Mouse (Mus musculus) myocyte (in vitro differentiated cells): ENCODE data around the gene Epo. TPM values are rescaled to one million over a fixed set of nuclear protein-coding genes. Genes with fewer than 3 reads are reported as not detected.

Experiments used
- H3K27me3 ChIP-seq: one replicate; pipeline ENCODE4 v1.6.1; 2011; ENCODE audit not compliant: control insufficient read depth, insufficient read depth, insufficient read length
- H3K36me3 ChIP-seq: one replicate; pipeline ENCODE4 v1.6.1; 2011; ENCODE audit not compliant: control insufficient read depth, insufficient read depth
- H3K4me2 ChIP-seq: one replicate; pipeline ENCODE4 v1.6.1; 2011; ENCODE audit warnings: low read depth, control low read depth
- H3K4me3 ChIP-seq: one replicate; pipeline ENCODE4 v1.5.1; 2011; ENCODE audit warnings: mild to moderate bottlenecking, control low read depth, moderate library complexity
- H3K79me2 ChIP-seq: one replicate; pipeline ENCODE4 v1.6.1; 2011; ENCODE audit not compliant: control insufficient read depth, insufficient read depth
- H3ac ChIP-seq: one replicate; pipeline ENCODE4 v1.6.1; 2011; ENCODE audit not compliant: control insufficient read depth, insufficient read length
- CEBPB ChIP-seq: IDR thresholded peaks from 2 replicates; pipeline ENCODE4 v1.6.1; 2011; ENCODE audit warnings: mild to moderate bottlenecking, moderate library complexity; ENCODE audit not compliant: poor library complexity, insufficient read depth, severe bottlenecking
- E2F4 ChIP-seq: IDR thresholded peaks from one replicate; pipeline ENCODE4 v1.6.1; 2011; ENCODE audit warnings: mild to moderate bottlenecking, control low read depth, moderate library complexity; ENCODE audit not compliant: insufficient read depth
- MAX ChIP-seq: IDR thresholded peaks from one replicate; pipeline ENCODE4 v1.6.1; 2011; ENCODE audit warnings: low read depth, mild to moderate bottlenecking, control low read depth
- MYOD1 ChIP-seq, 3 experiments: IDR thresholded peaks; one replicate each; pipeline ENCODE4 v1.6.1; 2011; ENCODE audit warnings: control low read depth in 2 of 3, low read depth in 2 of 3, mild to moderate bottlenecking in 2 of 3, moderate library complexity in 1 of 3; ENCODE audit not compliant: insufficient read length in 2 of 3, control insufficient read depth in 1 of 3
- MYOG ChIP-seq, 3 experiments: IDR thresholded peaks; one replicate each; pipeline ENCODE4 v1.6.1; 2011; ENCODE audit warnings: control low read depth in 2 of 3, low read depth in 2 of 3, mild to moderate bottlenecking in 2 of 3; ENCODE audit not compliant: insufficient read length in 2 of 3, control insufficient read depth in 1 of 3, insufficient read depth in 1 of 3
- POLR2A ChIP-seq: IDR thresholded peaks from one replicate; pipeline ENCODE4 v1.6.1; 2011; ENCODE audit warnings: low read depth, mild to moderate bottlenecking, control low read depth, moderate library complexity; ENCODE audit not compliant: insufficient read length
- POLR2AphosphoS2 ChIP-seq: IDR thresholded peaks from one replicate; pipeline ENCODE4 v1.6.1; 2011; ENCODE audit warnings: low read depth, control low read depth; ENCODE audit not compliant: insufficient read length
- REST ChIP-seq: IDR thresholded peaks from one replicate; pipeline ENCODE4 v1.6.1; 2011; ENCODE audit warnings: mild to moderate bottlenecking, control low read depth, moderate library complexity; ENCODE audit not compliant: insufficient read depth, insufficient read length
- SRF ChIP-seq: IDR thresholded peaks from one replicate; pipeline ENCODE4 v1.6.1; 2011; ENCODE audit warnings: low read depth; ENCODE audit not compliant: control insufficient read depth, insufficient read length
- TCF12 ChIP-seq: IDR thresholded peaks from one replicate; pipeline ENCODE4 v1.6.1; 2011; ENCODE audit warnings: mild to moderate bottlenecking, control low read depth; ENCODE audit not compliant: poor library complexity, insufficient read depth, severe bottlenecking
- TCF3 ChIP-seq: IDR thresholded peaks from one replicate; pipeline ENCODE4 v1.6.1; 2011; ENCODE audit warnings: low read depth, control low read depth; ENCODE audit not compliant: insufficient read length
- USF1 ChIP-seq: IDR thresholded peaks from one replicate; pipeline ENCODE4 v1.6.1; 2011; ENCODE audit warnings: low read depth, mild to moderate bottlenecking, control low read depth, moderate library complexity
- polyA plus RNA-seq: library from polyadenylated mRNA; unstranded; fragments of >200 nt; fragmentation: generic; extraction: Trizol; gene quantifications from one replicate; pipeline ENCODE4 v1.2.1, GENCODE M21; 2012; ENCODE audit warnings: missing spikeins

Gene Epo
- polyA plus RNA-seq, 1 experiment = not detected

DNA sequence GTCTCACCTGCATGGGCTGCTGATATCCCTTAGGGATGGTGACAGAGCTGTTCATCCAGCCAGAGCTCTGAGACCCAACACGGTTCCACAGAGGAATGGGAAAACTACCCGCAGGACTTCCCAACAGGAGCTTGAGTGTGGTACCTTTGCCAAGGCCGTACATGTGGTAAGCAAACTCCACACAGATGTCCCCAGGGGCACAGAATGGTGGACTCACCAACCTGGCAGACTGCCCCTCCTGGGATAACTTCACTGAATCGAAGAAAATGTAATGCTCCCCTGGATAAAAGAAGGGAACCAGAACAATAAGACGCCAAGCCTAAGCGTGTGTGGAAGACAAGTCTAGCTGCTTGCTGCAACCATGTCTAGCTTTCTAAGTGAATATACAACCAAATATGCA lies 66.1 kb downstream of the Epo start:
- no peaks in the 10 kb centered on the region for H3K27me3 ChIP-seq
- no peaks in the 10 kb centered on the region for H3K36me3 ChIP-seq
- no peak overlapping the region for H3K4me3 ChIP-seq
- no peak overlapping the region for H3ac ChIP-seq
- no peaks in the 10 kb centered on the region for H3K79me2 ChIP-seq
- TF ChIP-seq E2F4 (no peak), REST (no peak), TCF12 (no peak), MAX (no peak), MYOG (IDR thresholded peaks at IDR 0.05; ENCODE audit: control insufficient read depth in 1 of 3, insufficient read depth in 1 of 3, insufficient read length in 2 of 3, low read depth in 2 of 3) (no peak)
- H3K4me2 ChIP-seq = no peak overlapping the region

DNA sequence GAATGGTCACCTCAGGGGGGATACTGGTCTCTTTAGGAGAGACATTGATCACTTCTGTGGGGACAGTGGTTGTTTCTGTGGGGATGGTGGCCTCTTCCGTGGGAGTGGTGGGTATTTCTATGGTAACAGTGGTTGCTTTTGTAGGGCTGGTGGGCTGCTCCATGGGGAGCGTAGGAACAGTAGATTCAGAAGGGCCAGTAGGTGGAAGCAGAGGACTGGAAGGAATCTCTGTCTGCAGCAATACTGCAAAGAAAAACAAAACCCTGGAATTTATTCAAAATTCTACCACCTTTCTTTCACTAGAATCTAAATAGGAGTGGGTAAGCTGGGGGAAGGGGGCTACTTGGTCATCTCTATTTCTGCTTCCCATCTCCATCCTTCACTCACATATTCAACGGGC lies 68.0 kb downstream of the Epo start:
- H3K36me3 ChIP-seq = no peaks in the 10 kb centered on the region
- H3K4me3 ChIP-seq = no peak overlapping the region
- H3K79me2 ChIP-seq = no peaks in the 10 kb centered on the region
- TF ChIP-seq USF1 (no peak), E2F4 (no peak), POLR2AphosphoS2 (no peak), SRF (no peak), CEBPB (no peak), MAX (no peak)
- no peaks in the 10 kb centered on the region for H3K27me3 ChIP-seq
- no peak overlapping the region for H3K4me2 ChIP-seq
- no peak overlapping the region for H3ac ChIP-seq

DNA sequence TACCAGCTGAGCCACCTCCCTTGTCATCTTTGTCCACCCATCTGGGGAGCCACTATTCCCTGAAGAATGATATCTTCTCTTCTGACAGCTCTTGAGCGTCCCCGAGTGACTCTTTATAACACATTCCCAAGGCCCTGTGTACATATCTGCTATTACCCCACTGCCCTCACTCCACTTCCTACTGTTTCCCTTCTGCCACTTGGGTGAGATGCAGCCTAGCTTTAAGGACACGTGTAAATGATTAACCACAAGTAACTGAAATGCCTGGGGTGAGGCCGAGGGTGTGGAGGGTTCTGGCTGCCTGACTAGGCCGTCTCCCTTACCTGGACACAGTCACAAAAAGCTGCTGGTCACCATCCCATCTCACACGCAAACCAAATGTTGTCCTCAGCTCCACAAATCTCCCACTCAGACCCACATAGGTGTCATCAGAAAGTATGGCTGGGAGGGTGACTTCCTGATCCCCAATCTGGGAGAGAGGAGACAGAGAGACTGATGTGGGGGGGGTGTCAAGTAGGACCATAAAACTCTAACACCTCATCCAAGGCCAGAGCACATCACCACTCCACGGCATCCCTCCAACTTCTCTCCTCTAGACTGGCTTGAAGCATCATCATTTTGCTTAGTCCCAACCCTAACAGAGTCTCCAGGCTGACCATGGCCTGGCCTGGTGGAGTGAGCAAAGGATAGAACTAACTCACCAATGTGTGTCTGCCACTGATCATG lies 77.0 kb downstream of the Epo start:
- no peaks in the 10 kb centered on the region for H3K79me2 ChIP-seq
- H3K4me2 ChIP-seq = no peak overlapping the region
- no peak overlapping the region for H3K4me3 ChIP-seq
- H3ac ChIP-seq = no peak overlapping the region
- TF ChIP-seq TCF12 = no peak
- no peak for TF ChIP-seq USF1
- no peak for TF ChIP-seq TCF3
- TF ChIP-seq POLR2AphosphoS2 = no peak
- no peak for TF ChIP-seq CEBPB
- TF ChIP-seq E2F4 = no peak
- TF ChIP-seq POLR2A = no peak
- no peak for TF ChIP-seq SRF
- TF ChIP-seq MYOG (IDR thresholded peaks at IDR 0.05; ENCODE audit: control insufficient read depth in 1 of 3, insufficient read depth in 1 of 3, insufficient read length in 2 of 3, low read depth in 2 of 3) = no peak
- no peak for TF ChIP-seq REST
- no peak for TF ChIP-seq MAX
- no peaks in the 10 kb centered on the region for H3K36me3 ChIP-seq
- H3K27me3 ChIP-seq = peaks cover 11% of the 10 kb centered on the region

DNA sequence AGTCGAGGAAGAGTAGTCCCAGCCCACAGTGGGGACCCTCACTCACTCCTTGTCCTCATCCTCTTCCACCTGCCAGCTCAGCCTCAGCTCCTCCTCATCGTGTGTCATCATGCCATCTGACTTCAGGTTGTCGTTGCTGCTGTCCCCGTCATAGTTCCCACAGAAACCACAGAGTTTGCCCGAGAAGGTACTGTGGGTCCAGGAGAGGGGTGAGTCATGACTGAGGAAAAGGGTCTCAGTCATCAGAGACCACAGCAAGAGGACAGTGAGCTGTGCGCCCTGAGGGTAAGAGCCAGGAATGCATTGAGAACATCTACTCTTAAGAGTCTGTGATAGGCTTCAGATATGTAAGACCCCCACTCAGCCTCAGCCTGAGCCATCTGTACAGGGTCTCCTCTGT lies 77.8 kb downstream of the Epo start:
- Histone ChIP-seq H3K4me2 (no peak overlapping the region), H3K79me2 (no peaks in the 10 kb centered on the region)
- TF ChIP-seq MYOD1 (IDR thresholded peaks at IDR 0.05; ENCODE audit: control insufficient read depth in 1 of 3, insufficient read length in 2 of 3, low read depth in 2 of 3) (no peak), SRF (no peak), TCF3 (no peak), E2F4 (no peak), POLR2A (no peak), MAX (no peak), TCF12 (no peak), USF1 (no peak)

DNA sequence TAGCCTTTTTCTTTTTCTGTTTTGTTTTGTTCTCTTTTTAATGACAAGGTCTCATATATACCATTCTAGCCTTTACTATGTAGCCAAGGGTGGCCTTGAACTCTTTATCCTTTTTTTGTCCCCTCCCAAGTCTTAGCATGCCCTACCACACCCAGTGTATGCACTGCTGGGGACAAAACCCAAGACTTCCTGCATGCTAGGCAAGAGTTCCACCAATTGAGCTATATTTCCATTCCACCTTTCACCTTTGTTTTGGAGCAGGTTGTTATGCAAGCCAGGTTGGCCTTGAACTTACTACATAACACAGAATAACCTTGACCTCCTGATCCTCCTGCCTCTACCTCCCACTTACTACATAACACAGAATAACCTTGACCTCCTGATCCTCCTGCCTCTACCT lies 87.5 kb downstream of the Epo start:
- TF ChIP-seq E2F4 = no peak
- no peak for TF ChIP-seq REST
- TF ChIP-seq MYOD1 (IDR thresholded peaks at IDR 0.05; ENCODE audit: control insufficient read depth in 1 of 3, insufficient read length in 2 of 3, low read depth in 2 of 3) = no peak
- no peak for TF ChIP-seq MAX
- no peak for TF ChIP-seq TCF12
- no peak for TF ChIP-seq USF1
- no peak for TF ChIP-seq TCF3
- no peak for TF ChIP-seq POLR2A
- no peak for TF ChIP-seq MYOG (IDR thresholded peaks at IDR 0.05; ENCODE audit: control insufficient read depth in 1 of 3, insufficient read depth in 1 of 3, insufficient read length in 2 of 3, low read depth in 2 of 3)
- TF ChIP-seq SRF = no peak
- TF ChIP-seq CEBPB = no peak
- no peak for TF ChIP-seq POLR2AphosphoS2
- Histone ChIP-seq H3K4me2 (no peak overlapping the region), H3K27me3 (peaks cover 10% of the 10 kb centered on the region), H3ac (no peak overlapping the region), H3K79me2 (no peaks in the 10 kb centered on the region), H3K4me3 (no peak overlapping the region), H3K36me3 (no peaks in the 10 kb centered on the region)

More for the DNA sequence above, 77.8 kb downstream of the Epo start:
- H3K27me3 ChIP-seq = peaks cover 13% of the 10 kb centered on the region
- no peak overlapping the region for H3K4me3 ChIP-seq
- no peak overlapping the region for H3ac ChIP-seq
- H3K36me3 ChIP-seq = no peaks in the 10 kb centered on the region
